Mouse (Mus musculus) liver, adult (tissue): ENCODE results near the gene Dpm2.

Experiments
- GATA4 ChIP-seq: IDR thresholded peaks from 2 replicates; pipeline ENCODE4 v1.6.1; 2014; ENCODE audit warnings: mild to moderate bottlenecking, low read length; ENCODE audit not compliant: insufficient replicate concordance

Dpm2 gene

DNA sequence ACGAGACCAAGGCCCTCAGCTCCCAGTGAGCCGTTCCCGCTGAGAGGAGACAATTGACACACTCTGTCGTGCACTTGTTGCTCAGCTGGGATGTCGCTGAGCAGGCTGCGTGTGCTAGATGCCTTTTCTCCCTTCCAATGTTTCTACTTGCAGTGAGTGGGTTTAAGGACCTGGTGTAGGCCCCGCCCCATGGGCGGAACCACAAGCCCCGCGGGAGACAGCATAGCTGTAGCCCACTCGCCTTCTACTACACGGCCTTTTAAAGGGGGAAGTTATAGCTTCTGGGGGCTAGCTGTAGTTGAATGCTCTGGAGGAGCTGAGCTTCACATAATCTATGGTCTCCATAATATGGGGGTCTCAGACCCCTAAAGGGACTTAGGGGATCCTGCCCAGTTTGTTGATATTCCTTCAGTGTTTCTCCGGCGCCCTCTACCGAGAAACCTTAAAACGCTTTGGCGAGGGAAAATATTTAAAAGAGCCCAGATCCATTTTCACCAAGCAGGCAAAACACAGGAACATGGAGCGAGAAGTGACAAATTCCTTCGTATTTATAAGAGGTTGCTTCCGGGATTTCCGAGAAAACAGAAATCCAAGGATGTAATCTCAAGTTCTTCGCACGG is 40.1 kb downstream of the Dpm2 start:
- TF ChIP-seq GATA4, result no peak

DNA sequence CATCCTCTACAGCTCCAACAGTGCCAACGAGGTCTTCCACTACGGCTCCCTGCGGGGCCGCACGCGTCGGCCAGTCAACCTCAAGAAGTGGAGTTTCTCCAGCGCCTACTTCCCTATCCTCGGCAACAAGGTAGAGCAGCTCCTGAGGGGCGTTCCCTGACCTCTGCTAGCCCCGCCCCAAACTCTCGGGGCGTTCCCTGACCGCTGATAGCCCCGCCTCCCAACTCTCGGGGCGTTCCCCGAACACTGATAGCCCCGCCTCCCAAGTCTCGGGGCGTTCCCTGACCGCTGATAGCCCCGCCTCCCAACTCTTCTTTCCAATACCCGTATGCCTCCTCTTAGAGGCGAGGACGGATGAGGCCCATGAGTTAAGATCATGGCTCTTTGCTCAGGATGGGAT is 41.6 kb downstream of the Dpm2 start:
- TF ChIP-seq GATA4, result no peak

DNA sequence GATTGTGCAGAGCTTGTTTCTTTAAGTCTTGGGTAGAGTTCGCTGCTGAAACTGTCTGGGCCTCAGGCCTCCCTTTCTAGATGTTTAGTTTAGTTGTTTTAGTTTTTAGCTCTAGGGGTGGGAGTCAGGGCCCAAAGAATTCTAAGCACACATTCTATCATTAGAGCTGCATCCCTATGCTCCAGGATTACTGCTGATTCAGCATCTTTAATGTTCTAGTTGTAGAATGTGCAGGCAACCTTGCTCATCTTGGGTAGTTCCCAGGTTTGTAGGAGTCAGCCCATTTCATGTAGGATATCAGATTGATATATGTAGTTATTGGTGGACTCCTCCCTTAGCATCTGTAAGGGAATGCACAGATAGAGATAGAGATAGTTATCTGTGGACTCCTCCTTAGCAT is 46.5 kb downstream of the Dpm2 start:
- no peak for TF ChIP-seq GATA4

DNA sequence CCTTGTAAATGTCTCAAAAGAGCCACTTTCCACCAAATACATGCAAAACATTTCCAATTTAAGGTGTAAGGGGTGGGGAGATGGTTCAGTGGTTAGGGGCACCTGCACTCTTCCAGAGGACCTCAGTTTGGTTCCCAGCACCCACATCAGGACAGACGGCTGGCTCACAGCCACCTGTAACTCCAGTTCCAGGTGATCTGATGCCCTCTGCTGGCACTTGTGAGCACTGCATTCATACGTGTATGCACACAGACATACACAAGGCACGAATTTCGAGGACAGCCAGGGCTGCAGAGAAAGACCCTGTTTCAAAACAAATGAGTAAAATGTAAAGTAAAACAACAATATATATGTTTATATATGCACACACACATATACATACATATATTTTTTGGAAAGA is 46.9 kb downstream of the Dpm2 start:
- TF ChIP-seq GATA4, result no peak

DNA sequence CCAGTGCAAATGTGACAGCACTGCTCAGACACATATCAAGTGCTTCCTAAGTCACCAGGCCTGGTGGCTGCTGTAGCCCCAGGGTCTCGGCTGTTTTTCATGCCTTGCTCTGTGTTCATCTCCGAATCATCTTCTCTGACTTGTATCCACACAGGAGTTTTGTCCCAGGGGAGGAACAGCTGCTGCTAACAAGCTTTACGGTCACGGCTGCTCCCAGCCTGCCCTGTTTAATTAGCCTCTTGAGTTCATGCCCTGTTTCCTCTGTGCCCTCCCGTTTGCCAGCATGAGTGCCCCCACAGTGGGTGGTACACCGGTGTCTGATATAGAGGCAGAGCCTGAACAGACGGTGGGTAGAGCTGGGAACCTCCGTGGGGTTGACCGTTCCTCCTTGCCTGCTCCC is 47.4 kb downstream of the Dpm2 start:
- TF ChIP-seq GATA4, result no peak

DNA sequence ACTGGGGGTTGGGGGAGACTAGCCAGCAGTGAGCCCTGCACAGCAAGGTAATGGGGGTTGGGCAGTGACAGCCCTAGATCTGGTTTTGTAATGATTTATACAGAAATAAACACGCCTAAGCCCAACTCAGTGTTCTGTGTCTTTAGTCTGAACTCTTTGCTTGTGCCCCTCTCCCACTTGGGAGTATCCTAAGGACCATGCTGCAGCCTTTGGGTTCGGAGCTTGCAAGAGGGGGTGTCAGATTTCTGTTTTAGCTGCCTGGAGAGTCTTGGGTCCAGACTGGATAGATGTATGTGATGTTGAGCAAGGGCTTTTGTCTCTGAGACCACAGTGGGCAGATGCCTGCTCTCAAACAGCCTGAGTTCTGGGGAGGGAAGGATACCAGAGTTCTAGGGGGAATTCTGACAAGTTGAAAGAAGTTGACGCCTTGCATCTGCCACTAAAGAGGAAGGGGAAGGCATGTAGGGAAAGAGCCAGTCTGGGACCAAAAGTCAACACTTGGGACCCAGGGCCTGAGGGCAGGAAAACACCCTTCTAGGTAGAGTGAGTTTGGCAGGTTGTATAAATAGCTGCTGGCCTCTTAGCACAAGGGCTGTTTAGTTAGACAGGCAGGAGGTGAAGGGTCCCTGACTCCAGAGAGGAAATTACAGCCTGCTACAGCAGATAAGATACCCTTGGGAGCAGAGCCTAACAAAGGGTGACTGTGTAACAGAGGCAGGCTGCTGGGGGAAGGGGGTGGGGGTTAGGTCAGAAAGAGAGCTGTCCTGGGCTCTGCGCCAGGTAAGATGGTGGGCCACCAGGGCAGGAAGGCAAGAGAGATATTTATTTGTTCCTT is 50.2 kb downstream of the Dpm2 start:
- TF ChIP-seq GATA4, result peak; percentile 96; the same call in 1 of the 2 replicates

DNA sequence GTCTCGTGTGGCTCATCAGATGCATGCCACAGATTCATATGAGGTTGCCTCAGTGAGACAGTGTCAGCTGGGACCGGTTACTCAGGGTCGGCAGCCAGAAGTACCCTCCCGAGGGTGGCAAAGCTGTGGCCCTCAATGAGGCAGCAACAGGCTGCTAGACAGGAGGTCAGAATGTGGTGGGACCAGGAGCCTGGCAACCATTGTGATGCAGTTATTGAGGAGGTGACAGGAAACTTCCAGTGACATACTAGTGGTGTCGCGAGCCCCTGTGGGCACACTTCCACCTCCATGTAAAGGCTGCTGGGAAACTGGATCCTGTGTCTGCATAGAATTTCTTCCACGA is 50.8 kb downstream of the Dpm2 start, which contains the start of gene Ak1:
TSS of gene Ak1 (plus strand) at position 242 of the 343 bp plus-strand sequence.
- no peak for TF ChIP-seq GATA4
